Mouse (Mus musculus) spleen, adult 2 months (tissue): ENCODE results near the gene Gm17651.

ENCODE experiments used
- CTCF ChIP-seq: fragments of 200-500 bp; IDR thresholded peaks from 2 replicates; pipeline ENCODE4 v1.5.1; 2011; ENCODE audit warnings: mild to moderate bottlenecking, inconsistent platforms; ENCODE audit not compliant: insufficient read depth, insufficient read length, insufficient replicate concordance; ENCODE audit errors: extremely low read depth
- POLR2A ChIP-seq: fragments of 200-500 bp; IDR thresholded peaks from 2 replicates; pipeline ENCODE4 v1.6.1; 2011; ENCODE audit warnings: low read depth, low read length, inconsistent platforms

- TF ChIP-seq CTCF = no peak
- no peak for TF ChIP-seq POLR2A
These were observed 7.3 kb downstream of the Gm17651 start for GRCm38 (mm10) chr3:97667093-97667675.
